In genomic region chr6:30300372-30300771, GRCm38 (mm10) we compare ENCODE assay signal across 8 mouse cellular contexts. TPM values are rescaled to one million over a fixed set of nuclear protein-coding genes. Genes with fewer than 3 reads are reported as not detected.
DNase-seq lines count a peak whose midpoint lies in the region; ATAC-seq and TF ChIP-seq lines count a peak whose summit lies in the region.

No protein-coding gene starts in this region.

- H3K79me2 ChIP-seq in CH12.LX (replicated peaks; ENCODE audit: control insufficient read depth, extremely low read depth, insufficient read depth, poor library complexity, severe bottlenecking): peaks cover 29% of the 10 kb centered on the region

- DNase-seq in CH12.LX (ENCODE audit: extremely low read depth): peak; percentile 84
- peak; percentile 92 to 93 for DNase-seq in heart, postnatal 10 days
- DNase-seq in large intestine, adult 2 months (ENCODE audit: low read depth, low spot score): peak; percentile 80

- H3K27me3 ChIP-seq in CH12.LX (replicated peaks): no peaks in the 10 kb centered on the region
- no peaks in the 10 kb centered on the region for H3K27me3 ChIP-seq in forebrain, embryonic 13.5 days
- H3K27me3 ChIP-seq in liver, embryonic 16.5 days (ENCODE audit: control insufficient read depth, insufficient read depth, low read depth, low read length): no peaks in the 10 kb centered on the region
- no peaks in the 10 kb centered on the region for H3K27me3 ChIP-seq in neural tube, embryonic 13.5 days
- no peaks in the 10 kb centered on the region for H3K27me3 ChIP-seq in testis, adult 2 months (ENCODE audit: control insufficient read depth, insufficient read depth, low read length)

- 0% methylated on average over 5 of the region's 5 CpGs for WGBS in forebrain, embryonic 13.5 days
- WGBS in large intestine, adult 2 months: under 1% methylated on average over 5 of the region's 5 CpGs
- WGBS in liver, embryonic 16.5 days (ENCODE audit: insufficient replicate concordance): 7% methylated on average over 5 of the region's 5 CpGs
- 0% methylated on average over 5 of the region's 5 CpGs for WGBS in neural tube, embryonic 13.5 days

- 0 out of 2 replicates have a peak overlapping the region, but pooled peaks have one; percentile 52 for H3K9ac ChIP-seq in CH12.LX (ENCODE audit: insufficient read depth, low read depth)
- H3K9ac ChIP-seq in forebrain, embryonic 13.5 days: peak overlapping the region; percentile 94
- H3K9ac ChIP-seq in liver, embryonic 16.5 days (ENCODE audit: low read depth, low read length): peak overlapping the region; percentile 42
- peak overlapping the region; percentile 94 for H3K9ac ChIP-seq in neural tube, embryonic 13.5 days

- H3K4me2 ChIP-seq in CH12.LX (ENCODE audit: insufficient read depth, low read depth, poor library complexity, severe bottlenecking): peak overlapping the region; percentile 94
- peak overlapping the region; percentile 84 for H3K4me2 ChIP-seq in forebrain, embryonic 13.5 days
- peak overlapping the region; percentile 60 for H3K4me2 ChIP-seq in liver, embryonic 16.5 days (ENCODE audit: low read depth, low read length)
- H3K4me2 ChIP-seq in neural tube, embryonic 13.5 days: peak overlapping the region; percentile 90

- peak overlapping the region; percentile 43 for H3K27ac ChIP-seq in CH12.LX (ENCODE audit: insufficient read depth, low read depth)
- peak overlapping the region; percentile 91 for H3K27ac ChIP-seq in forebrain, embryonic 13.5 days
- H3K27ac ChIP-seq in liver, embryonic 16.5 days (ENCODE audit: low read length): peak overlapping the region; percentile 89
- peak overlapping the region; percentile 89 for H3K27ac ChIP-seq in neural tube, embryonic 13.5 days (replicated peaks)
- H3K27ac ChIP-seq in testis, adult 2 months (ENCODE audit: control insufficient read depth, insufficient read depth, low read depth, low read length): peak overlapping the region; percentile 71

- TF ChIP-seq RAD21 in CH12.LX (IDR thresholded peaks at IDR 0.05; ENCODE audit: low read depth, low read length): no peak

- in situ Hi-C loops in CH12.LX (cut with MboI; ENCODE audit: low pct_ligation_motif_present, low pct_unique_long_range_greater_than_20kb, low sequenced_read_pairs): no loop called here

- no peaks in the 10 kb centered on the region for H3K9me3 ChIP-seq in CH12.LX (replicated peaks; ENCODE audit: low read length)
- H3K9me3 ChIP-seq in forebrain, embryonic 13.5 days (replicated peaks): no peaks in the 10 kb centered on the region
- H3K9me3 ChIP-seq in liver, embryonic 16.5 days (replicated peaks; ENCODE audit: control insufficient read depth, low read length): no peaks in the 10 kb centered on the region
- H3K9me3 ChIP-seq in neural tube, embryonic 13.5 days: no peaks in the 10 kb centered on the region

- peak; percentile 59 for ATAC-seq in cerebellum, adult (ENCODE audit: insufficient number of reproducible peaks, low FRiP score, low TSS enrichment)
- peak; percentile 73 for ATAC-seq in forebrain, embryonic 13.5 days
- peak; percentile 79 for ATAC-seq in liver, embryonic 16.5 days (ENCODE audit: low read depth)
- ATAC-seq in neural tube, embryonic 13.5 days (ENCODE audit: low read depth): peak; percentile 55

- TF ChIP-seq CTCF in CH12.LX (conservative IDR thresholded peaks at IDR 0.05 in 1 of 2, IDR thresholded peaks at IDR 0.05 in 1 of 2; ENCODE audit: low read depth in 2 of 2, low read length in 2 of 2): no peak
- no peak for TF ChIP-seq CTCF in testis, adult 2 months (IDR thresholded peaks at IDR 0.05; ENCODE audit: control insufficient read depth, insufficient read depth, insufficient replicate concordance, low read depth, low read length)

- TF ChIP-seq POLR2A in CH12.LX (IDR thresholded peaks at IDR 0.05; ENCODE audit: low read depth, low read length): no peak
- no peak; the same call in 1 of the 2 replicates for TF ChIP-seq POLR2A in testis, adult 2 months (IDR thresholded peaks at IDR 0.05; ENCODE audit: control insufficient read depth, low read depth, low read length)

- H3K36me3 ChIP-seq in CH12.LX (replicated peaks in 1 of 2; ENCODE audit: control insufficient read depth in 1 of 2, insufficient read depth in 1 of 2, low read length in 1 of 2): peaks cover 3 to 31% of the 10 kb centered on the region in 2 experiments
- H3K36me3 ChIP-seq in forebrain, embryonic 13.5 days (ENCODE audit: poor library complexity, severe bottlenecking): peaks cover 22% of the 10 kb centered on the region
- H3K36me3 ChIP-seq in liver, embryonic 16.5 days (ENCODE audit: control insufficient read depth, insufficient read depth): peaks cover 17% of the 10 kb centered on the region
- peaks cover 25% of the 10 kb centered on the region for H3K36me3 ChIP-seq in neural tube, embryonic 13.5 days
- H3K36me3 ChIP-seq in testis, adult 2 months (ENCODE audit: control insufficient read depth, insufficient read depth, low read length): no peaks in the 10 kb centered on the region

- intact Hi-C loops in heart, postnatal 10 days (cut with DNase I): loop anchor here (5.0 kb wide), 1 partner anchor 37 kb away; no protein-coding TSS in a partner anchor

- peak overlapping the region in 1 of 3 experiments; percentile 22 for H3K4me3 ChIP-seq in CH12.LX (replicated peaks in 1 of 3; ENCODE audit: low read depth in 2 of 3, low read length in 2 of 3, poor library complexity in 1 of 3)
- H3K4me3 ChIP-seq in forebrain, embryonic 13.5 days: peak overlapping the region; percentile 82
- H3K4me3 ChIP-seq in liver, embryonic 16.5 days (ENCODE audit: low read depth, low read length): peak overlapping the region; percentile 55
- H3K4me3 ChIP-seq in neural tube, embryonic 13.5 days: peak overlapping the region; percentile 87
- peak overlapping the region; percentile 56 for H3K4me3 ChIP-seq in testis, adult 2 months (ENCODE audit: control insufficient read depth, low read depth, low read length)

- dilution Hi-C loops in CH12.LX (cut with MboI; ENCODE audit: extremely low pct_ligation_motif_present, extremely low pct_unique_long_range_greater_than_20kb, low sequenced_read_pairs): no loop called here

- no peak for TF ChIP-seq EP300 in CH12.LX (IDR thresholded peaks at IDR 0.05; ENCODE audit: low read length)

- H3K4me1 ChIP-seq in CH12.LX (ENCODE audit: control insufficient read depth in 1 of 2, insufficient read depth in 2 of 2): peaks cover 0 to 31% of the 10 kb centered on the region in 2 experiments; a peak in 2 of 4 replicates
- H3K4me1 ChIP-seq in forebrain, embryonic 13.5 days: peaks cover 36% of the 10 kb centered on the region
- peaks cover 47% of the 10 kb centered on the region for H3K4me1 ChIP-seq in liver, embryonic 16.5 days (ENCODE audit: control insufficient read depth, low read depth, low read length)
- H3K4me1 ChIP-seq in neural tube, embryonic 13.5 days (replicated peaks): peaks cover 38% of the 10 kb centered on the region
- H3K4me1 ChIP-seq in testis, adult 2 months (ENCODE audit: control insufficient read depth, insufficient read depth, low read length): peaks cover 8% of the 10 kb centered on the region

TF ChIP-seq in CH12.LX, 34 proteins besides CTCF, POLR2A, EP300 and RAD21:
- TF ChIP-seq MXI1 (IDR thresholded peaks at IDR 0.05; ENCODE audit: low read depth, low read length) (peak; percentile 65; the same call in 1 of the 2 replicates), JUND (conservative IDR thresholded peaks at IDR 0.05; ENCODE audit: low read depth, low read length) (no peak), MAZ (IDR thresholded peaks at IDR 0.05; ENCODE audit: low read depth, low read length) (peak; percentile 78; the same call in 1 of the 2 replicates), JUN (IDR thresholded peaks at IDR 0.05; ENCODE audit: insufficient read depth, low read depth, low read length) (no peak), SMC3 (IDR thresholded peaks at IDR 0.05; ENCODE audit: low read depth, low read length) (no peak), USF2 (conservative IDR thresholded peaks at IDR 0.05; ENCODE audit: low read depth, low read length) (no peak), HCFC1 (IDR thresholded peaks at IDR 0.05; ENCODE audit: low read depth, low read length) (peak; percentile 38; the same call in 1 of the 2 replicates), KAT2A (IDR thresholded peaks at IDR 0.05; ENCODE audit: insufficient replicate concordance, low read length) (no peak), NELFE (IDR thresholded peaks at IDR 0.05; ENCODE audit: low read depth, low read length) (no peak), MAX (IDR thresholded peaks at IDR 0.05; ENCODE audit: low read length) (peak; percentile 83), E2F4 (IDR thresholded peaks at IDR 0.05; ENCODE audit: insufficient replicate concordance, low read depth, low read length) (no peak), ELF1 (IDR thresholded peaks at IDR 0.05; ENCODE audit: low read depth, low read length) (peak; percentile 92), ETS1 (conservative IDR thresholded peaks at IDR 0.05; ENCODE audit: low read depth, low read length) (peak; percentile 90), USF1 (IDR thresholded peaks at IDR 0.05; ENCODE audit: low read depth, low read length) (no peak), ZNF384 (IDR thresholded peaks at IDR 0.05; ENCODE audit: low read depth, low read length) (no peak), UBTF (IDR thresholded peaks at IDR 0.05; ENCODE audit: low read depth, low read length) (no peak), CHD2 (IDR thresholded peaks at IDR 0.05; ENCODE audit: low read length) (peak; percentile 79), RCOR1 (conservative IDR thresholded peaks at IDR 0.05; ENCODE audit: low read depth, low read length) (no peak), POLR2AphosphoS2 (IDR thresholded peaks at IDR 0.05; ENCODE audit: low read depth, low read length) (no peak), SIN3A (IDR thresholded peaks at IDR 0.05; ENCODE audit: low read length) (peak; percentile 100), BHLHE40 (IDR thresholded peaks at IDR 0.05; ENCODE audit: low read depth, low read length) (peak; percentile 67)

RNA-seq across cellular contexts. Expression of gene Ube2h, which starts 4.0 kb away (rescaled TPM):
- 9.4 and 13.4 TPM in 2 replicates for total RNA-seq in CH12.LX (2012; rRNA removed)
- total RNA-seq in CH12.LX (2014; rRNA removed): 5.9 and 6.1 TPM in 2 replicates
- 11.8 and 13.4 TPM in 2 replicates for polyA plus RNA-seq in CH12.LX (2012; ENCODE audit: insufficient read length, low read depth)
- polyA plus RNA-seq in forebrain, embryonic 13.5 days (2015; fragmentation: Nextera tagmentation; extraction: Ambion mirVana): 52.6 and 55.8 TPM in 2 replicates
- total RNA-seq in heart, postnatal 10 days (2021): 10 to 100 TPM; 84.2 to 86.2 TPM
- polyA plus RNA-seq in large intestine, adult 2 months (2012; rRNA removed): 21.7 and 23.5 TPM in 2 replicates
- 36.1 and 37.7 TPM in 2 replicates for polyA plus RNA-seq in liver, embryonic 16.5 days (2015; fragmentation: Nextera tagmentation; extraction: Ambion mirVana)
- 62.5 and 65.8 TPM in 2 replicates for polyA plus RNA-seq in neural tube, embryonic 13.5 days (2015; fragmentation: Nextera tagmentation; extraction: Ambion mirVana)
- polyA plus RNA-seq in testis, adult 2 months (2012; rRNA removed): 35.4 and 43.8 TPM in 2 replicates

Comparison
In these comparisons a context has a peak if more than half of its experiments do, and no peak if none do; other contexts are left out.
1. H3K9ac ChIP-seq: peak in every context shown above with its lines; median percentile 94 in forebrain, embryonic 13.5 days; 94 in neural tube, embryonic 13.5 days; 52 in CH12.LX; 42 in liver, embryonic 16.5 days.